Mouse (Mus musculus) ovary, postnatal 14 days (tissue): ENCODE data around the gene Pigb.
A peak's percentile ranks its signal among the peaks of the same experiment; 100 is the strongest.

Source experiments
- DNase-seq: peaks from one replicate; pipeline ENCODE4 v3.0.0; 2022; ENCODE audit warnings: low spot score

The Pigb gene

GRCm38 (mm10) chr9:72992576-72992975 lies 47.6 kb downstream of the Pigb start:
- no peak for DNase-seq

DNA sequence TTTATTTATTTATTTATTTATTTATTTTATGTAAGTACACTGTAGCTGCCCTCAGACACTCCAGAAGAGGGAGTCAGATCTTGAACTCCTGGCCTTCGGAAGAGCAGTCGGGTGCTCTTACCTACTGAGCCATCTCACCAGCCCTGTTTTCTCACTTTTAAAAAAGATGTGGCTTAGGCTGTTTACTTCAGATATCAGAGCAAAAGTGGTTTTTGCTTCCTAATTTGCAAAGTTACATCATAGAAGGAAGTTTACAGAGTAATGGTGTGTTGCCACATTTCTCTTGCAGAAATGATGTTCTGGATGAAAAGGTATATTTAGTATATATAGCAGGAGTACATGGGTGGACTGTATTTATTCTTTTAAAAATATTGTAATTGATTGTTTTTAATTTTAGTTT lies 48.8 kb downstream of the Pigb start:
- DNase-seq: no peak

DNA sequence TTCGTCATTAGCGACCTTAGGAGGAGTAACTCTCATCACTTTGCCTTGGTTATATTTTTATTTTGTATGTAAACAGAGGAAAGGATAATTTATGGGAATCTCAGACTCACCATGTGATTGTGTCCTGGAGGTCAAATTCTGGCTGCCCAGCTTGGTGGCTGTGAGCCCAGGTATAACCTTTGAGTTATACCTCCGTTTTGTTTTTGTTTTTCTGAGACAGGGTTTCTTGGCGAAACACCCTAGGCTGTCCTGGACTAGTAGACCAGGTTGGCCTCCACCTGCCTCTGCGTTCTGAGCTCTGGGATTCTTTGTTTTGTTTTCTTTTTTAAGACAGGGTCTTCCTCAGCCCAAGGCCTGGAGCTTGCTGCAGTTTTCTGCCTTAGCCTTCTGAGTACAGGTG lies 51.5 kb downstream of the Pigb start:
- no peak for DNase-seq

DNA sequence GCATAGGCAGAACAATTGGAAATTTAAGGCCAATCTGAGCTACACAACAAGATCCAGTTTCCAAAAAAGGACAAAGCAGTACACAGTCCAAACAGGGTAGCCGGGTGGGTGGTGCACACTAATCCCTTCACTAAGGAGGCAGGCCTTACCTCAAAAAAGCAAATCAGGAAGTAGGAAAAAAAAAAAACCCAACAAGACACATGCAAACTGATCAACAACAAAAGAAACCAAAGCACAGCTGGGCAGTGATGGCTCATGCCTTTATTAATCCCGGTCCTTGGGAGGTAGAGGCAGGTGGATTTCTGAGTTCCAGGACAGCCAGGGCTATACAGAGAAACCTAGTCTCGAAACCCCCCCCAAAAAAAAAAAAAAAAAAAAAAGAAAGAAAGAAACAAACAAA lies 52.5 kb downstream of the Pigb start:
- no peak for DNase-seq

DNA sequence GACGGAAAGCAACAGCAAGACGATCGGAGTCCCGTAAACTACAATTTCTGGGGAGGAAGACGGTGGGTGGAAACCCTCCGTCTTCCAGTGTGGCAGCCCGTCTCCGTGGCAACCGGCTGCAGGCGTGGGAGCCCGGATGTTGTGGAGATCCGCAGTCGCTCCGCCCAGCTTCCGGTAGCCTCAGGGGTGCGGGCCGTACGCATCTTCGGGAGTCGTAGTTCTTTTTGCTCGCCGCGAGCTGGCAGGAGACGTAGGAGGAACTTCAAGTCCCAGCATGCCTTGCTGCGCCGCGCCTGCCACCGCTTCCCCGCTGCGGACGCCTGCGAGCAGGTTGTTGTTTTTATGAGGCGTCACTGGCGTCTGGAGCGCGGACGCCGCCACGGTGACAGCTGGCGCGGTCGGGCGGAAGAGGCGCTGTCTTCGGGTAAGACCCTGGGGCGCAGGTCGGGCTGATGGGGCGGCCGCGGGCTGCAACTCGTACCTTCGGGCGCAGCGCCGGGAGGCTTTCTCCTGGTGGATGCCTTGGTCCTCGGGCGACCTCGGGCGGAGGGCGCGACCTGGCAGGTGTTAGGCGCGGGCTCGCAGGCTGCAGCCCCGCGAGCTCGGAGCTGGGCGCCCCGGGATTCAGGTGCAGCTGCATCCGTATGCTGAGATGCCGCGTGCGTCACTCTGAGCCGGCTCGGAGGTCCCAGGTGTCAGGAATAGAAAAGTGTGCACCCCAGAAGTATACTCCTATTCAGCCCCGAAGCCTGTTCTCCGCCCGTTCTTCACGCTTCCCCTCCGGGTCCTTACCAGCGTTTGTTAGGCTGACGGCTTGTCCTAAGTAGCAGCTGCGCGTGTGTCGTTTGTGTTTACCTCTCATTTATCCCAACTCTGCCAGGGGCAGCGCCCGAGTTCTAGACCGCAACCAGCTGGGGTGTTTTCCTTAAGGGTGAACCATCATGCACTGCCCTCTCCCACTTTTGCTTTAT lies 54.6 kb downstream of the Pigb start, which contains the start of the genes Ccpg1os and Ccpg1:
Ccpg1os (minus strand) TSS at position 133 of the 971 bp plus-strand sequence.
Ccpg1 (plus strand) TSS at position 180 of the 971 bp plus-strand sequence.
- DNase-seq: peak; percentile 87

DNA sequence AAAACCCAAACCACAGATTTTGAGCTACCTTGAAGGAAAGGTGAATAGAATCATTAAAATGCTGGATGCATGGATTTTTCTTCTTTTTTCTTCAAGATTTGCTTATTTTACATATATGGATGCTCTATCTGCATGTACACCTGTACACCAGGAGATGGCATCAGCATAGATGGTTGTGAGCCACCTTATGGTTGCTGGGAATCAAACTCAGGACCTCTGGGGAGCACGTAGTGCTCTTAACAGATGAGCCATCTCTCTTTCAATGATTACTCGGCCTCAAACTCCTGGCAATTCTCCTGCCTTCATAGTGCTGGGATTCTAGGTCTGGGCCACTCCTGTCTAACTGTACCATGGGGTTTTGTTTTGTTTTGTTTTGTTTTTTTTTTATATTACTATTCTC lies 57.1 kb downstream of the Pigb start:
- no peak for DNase-seq

DNA sequence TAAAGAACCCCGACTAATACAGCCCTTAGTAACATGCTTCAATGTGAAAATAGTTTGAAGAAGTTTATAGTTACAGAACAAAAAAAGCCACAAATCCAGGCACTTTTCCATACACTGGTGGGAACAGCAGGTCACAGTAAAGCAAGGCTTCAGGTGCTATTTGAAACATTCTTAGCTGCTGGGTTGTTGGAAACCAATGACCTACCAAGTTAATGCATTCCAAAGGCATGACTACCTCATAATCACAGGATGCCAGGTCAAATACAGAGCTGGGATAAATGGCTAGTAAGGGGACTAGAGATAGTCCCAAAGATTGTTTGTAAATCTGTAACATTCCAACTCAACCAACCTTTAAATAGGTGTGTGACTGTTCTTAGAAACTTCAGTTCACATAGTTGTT lies 64.9 kb downstream of the Pigb start:
- no peak for DNase-seq

DNA sequence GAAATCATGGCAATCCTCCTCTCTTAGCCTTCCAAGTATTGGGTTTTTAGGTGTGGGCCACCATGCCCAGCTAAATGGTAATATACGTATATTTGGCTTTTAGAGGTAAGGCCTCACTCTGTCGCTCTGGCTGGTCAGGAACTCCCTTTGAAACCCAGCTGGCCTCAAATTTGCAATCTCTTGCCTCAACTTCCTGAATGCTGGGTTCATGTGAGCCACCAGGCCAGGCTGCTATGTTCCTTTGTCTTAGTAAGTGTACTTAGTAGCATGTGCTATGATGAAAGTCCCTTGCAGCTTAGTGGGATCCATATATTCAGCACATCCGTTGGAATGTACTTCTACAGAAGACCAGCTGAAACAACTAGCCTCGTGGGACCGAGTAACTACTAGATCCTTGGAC lies 65.4 kb downstream of the Pigb start:
- DNase-seq: no peak

- no peak for DNase-seq
These were observed 67.2 kb downstream of the Pigb start for GRCm38 (mm10) chr9:72972984-72973383.

GRCm38 (mm10) chr9:72972435-72972834 lies 67.7 kb downstream of the Pigb start:
- no peak for DNase-seq

GRCm38 (mm10) chr9:72969874-72970273 lies 70.3 kb downstream of the Pigb start:
- no peak for DNase-seq

- peak; percentile 29 for DNase-seq
These were observed 71.7 kb downstream of the Pigb start for GRCm38 (mm10) chr9:72968349-72969061.

- DNase-seq: no peak
These were observed 78.2 kb downstream of the Pigb start for GRCm38 (mm10) chr9:72961959-72962358.

- DNase-seq: no peak
These were observed 78.8 kb downstream of the Pigb start for GRCm38 (mm10) chr9:72961346-72961745.

- peak; percentile 57 for DNase-seq
These were observed 81.4 kb downstream of the Pigb start, which contains the start of the genes Dyx1c1 and Gm44503 for GRCm38 (mm10) chr9:72958521-72959450. Gene Dyx1c1 (plus strand): TSS chr9:72958785. Gene Gm44503 (plus strand): TSS chr9:72958852.
